Mouse (Mus musculus): ENCODE data around the gene Ankrd33. TPM values are rescaled to one million over a fixed set of nuclear protein-coding genes. Genes with fewer than 3 reads are reported as not detected.

The Ankrd33 gene
- polyA plus RNA-seq, 1 experiment = not detected

GRCm38 (mm10) chr15:101147115-101147909 is 31.8 kb downstream of the Ankrd33 start:
- no peak for DNase-seq (ENCODE audit: low read depth)

- DNase-seq (ENCODE audit: low read depth) = no peak
Measured at GRCm38 (mm10) chr15:101147910-101148273, 32.3 kb downstream of the Ankrd33 start.

- DNase-seq (ENCODE audit: low read depth) = no peak
Measured at GRCm38 (mm10) chr15:101148604-101149003, 33.0 kb downstream of the Ankrd33 start.

GRCm38 (mm10) chr15:101151409-101152261 is 36.1 kb downstream of the Ankrd33 start:
- no peak for DNase-seq (ENCODE audit: low read depth)

- DNase-seq (ENCODE audit: low read depth) = no peak
Measured at GRCm38 (mm10) chr15:101154700-101155616, 39.4 kb downstream of the Ankrd33 start.

- no peak for DNase-seq (ENCODE audit: low read depth)
Measured at GRCm38 (mm10) chr15:101160128-101160527, 44.6 kb downstream of the Ankrd33 start.

- DNase-seq (ENCODE audit: low read depth) = no peak
Measured at GRCm38 (mm10) chr15:101160591-101160990, 45.0 kb downstream of the Ankrd33 start.

GRCm38 (mm10) chr15:101161534-101161933 is 46.0 kb downstream of the Ankrd33 start:
- no peak for DNase-seq (ENCODE audit: low read depth)

GRCm38 (mm10) chr15:101163056-101163458 is 47.5 kb downstream of the Ankrd33 start:
- DNase-seq (ENCODE audit: low read depth) = no peak

GRCm38 (mm10) chr15:101163854-101164253 is 48.3 kb downstream of the Ankrd33 start:
- no peak for DNase-seq (ENCODE audit: low read depth)

- DNase-seq (ENCODE audit: low read depth) = no peak
Measured at GRCm38 (mm10) chr15:101164291-101164690, 48.7 kb downstream of the Ankrd33 start.

- DNase-seq (ENCODE audit: low read depth) = no peak
Measured at GRCm38 (mm10) chr15:101165658-101166437, 50.3 kb downstream of the Ankrd33 start.

- no peak for DNase-seq (ENCODE audit: low read depth)
Measured at GRCm38 (mm10) chr15:101167553-101167952, 52.0 kb downstream of the Ankrd33 start.

Other genes starting within 250 kb of the Ankrd33 start
- 1.1 and 1.6 TPM in 2 replicates for gene Scn8a, start 245.9 kb upstream of the Ankrd33 start, polyA plus RNA-seq (2012; rRNA removed)
- 0.47 TPM in 1 of 2 replicates, not detected in the other for gene Gm47841, start 68.4 kb upstream of the Ankrd33 start, polyA plus RNA-seq (2012; rRNA removed)
- 4.8 and 5.1 TPM in 2 replicates for gene Fignl2, start 37.2 kb upstream of the Ankrd33 start, polyA plus RNA-seq (2012; rRNA removed)
- 45.9 and 52.0 TPM in 2 replicates for gene Acvrl1, start 12.8 kb downstream of the Ankrd33 start, polyA plus RNA-seq (2012; rRNA removed)
- 32.7 and 35.4 TPM in 2 replicates for gene Acvr1b, start 58.3 kb downstream of the Ankrd33 start, polyA plus RNA-seq (2012; rRNA removed)
- gene Grasp, start 108.4 kb downstream of the Ankrd33 start, polyA plus RNA-seq (2012; rRNA removed) = 6.9 and 8.5 TPM in 2 replicates
- gene Nr4a1, start 138.5 kb downstream of the Ankrd33 start, polyA plus RNA-seq (2012; rRNA removed) = 18.2 and 36.9 TPM in 2 replicates
- 36.8 and 42.7 TPM in 2 replicates for gene Atg101, start 168.5 kb downstream of the Ankrd33 start, polyA plus RNA-seq (2012; rRNA removed)
- gene 6030408B16Rik, start 177.5 kb downstream of the Ankrd33 start, polyA plus RNA-seq (2012; rRNA removed) = 10.3 and 11.5 TPM in 2 replicates